Mouse (Mus musculus) C2C12 (cell line): ENCODE data around the gene Sec62.

Experiments
- CTCF ChIP-seq: IDR thresholded peaks from one replicate; pipeline ENCODE4 v1.5.1; 2011; ENCODE audit not compliant: control insufficient read depth, insufficient read depth, insufficient read length
- MYOD1 ChIP-seq: IDR thresholded peaks from one replicate; pipeline ENCODE4 v1.6.1; 2011; ENCODE audit warnings: low read depth; ENCODE audit not compliant: control insufficient read depth, insufficient read length

DNA sequence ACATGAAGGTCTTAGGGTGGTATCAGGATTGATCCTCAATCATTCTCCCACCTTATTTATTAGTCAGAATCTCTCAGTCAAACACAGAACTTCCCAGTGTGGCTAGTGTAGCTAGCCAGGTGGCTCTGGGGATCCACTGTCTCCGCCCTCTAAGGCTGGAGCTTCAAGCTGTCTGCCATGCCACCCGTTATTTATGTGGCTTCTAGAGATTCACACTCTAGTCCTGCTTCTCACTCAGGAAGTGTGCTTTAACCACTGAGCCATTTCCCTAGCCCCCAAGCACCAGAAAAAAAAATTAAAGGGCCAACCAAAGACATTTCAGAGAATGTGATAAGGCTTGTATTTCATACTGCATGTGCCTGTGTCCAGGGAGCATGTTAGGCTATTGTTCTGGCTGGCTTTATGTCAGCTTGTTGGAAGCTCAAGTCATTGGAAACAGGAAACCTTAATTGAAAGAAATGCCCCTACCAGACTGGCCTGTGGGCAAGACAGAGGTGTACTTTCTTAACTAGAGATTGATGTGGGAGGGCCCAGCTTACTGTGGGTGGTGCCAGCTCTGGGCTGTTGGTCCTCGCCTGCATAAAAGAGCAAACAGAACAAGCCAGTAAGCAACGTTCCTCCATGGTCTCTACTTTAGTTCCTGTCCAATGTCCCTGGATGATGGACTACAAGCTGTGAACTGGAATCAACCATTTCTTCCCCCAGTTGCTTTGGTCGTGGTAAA is 71.2 kb downstream of the Sec62 start:
- TF ChIP-seq CTCF (no peak), MYOD1 (no peak)
